Mouse (Mus musculus) liver, embryonic 13.5 days (tissue): Measurements from ENCODE around the gene Map2. TPM values are rescaled to one million over a fixed set of nuclear protein-coding genes. Genes with fewer than 3 reads are reported as not detected.

ENCODE experiments used
- ATAC-seq: fragments of 200-750 bp; cut with Nextera tagmentation; 2 replicates; pipeline ENCODE4 v1.8.0; 2017; ENCODE audit warnings: low read depth, mild to moderate bottlenecking, moderate number of reproducible peaks, moderate library complexity
- DNase-seq: peaks from one replicate; pipeline ENCODE4 v3.0.0; 2022
- H3K27ac ChIP-seq: fragments of 300-500 bp; sonication (generic); 2 replicates; pipeline ENCODE4 v1.5.1; 2015; ENCODE audit warnings: moderate library complexity, mild to moderate bottlenecking, inconsistent platforms
- H3K27me3 ChIP-seq: fragments of 300-500 bp; sonication (generic); 2 replicates; pipeline ENCODE4 v1.6.1; 2015; ENCODE audit warnings: mild to moderate bottlenecking, inconsistent platforms
- H3K36me3 ChIP-seq: fragments of 300-500 bp; sonication (generic); 2 replicates; pipeline ENCODE4 v1.6.1; 2015; ENCODE audit warnings: mild to moderate bottlenecking, inconsistent platforms
- H3K4me1 ChIP-seq: fragments of 300-500 bp; sonication (generic); replicated peaks from 2 replicates; pipeline ENCODE4 v1.6.1; 2015; ENCODE audit warnings: inconsistent platforms
- H3K4me2 ChIP-seq: fragments of 300-500 bp; sonication (generic); 2 replicates; pipeline ENCODE4 v1.6.1; 2015; ENCODE audit warnings: inconsistent platforms, mild to moderate bottlenecking, moderate library complexity
- H3K4me3 ChIP-seq: fragments of 300-500 bp; sonication (generic); replicated peaks from 2 replicates; pipeline ENCODE4 v1.5.1; 2015; ENCODE audit warnings: mild to moderate bottlenecking, inconsistent platforms
- H3K9ac ChIP-seq: fragments of 300-500 bp; sonication (generic); 2 replicates; pipeline ENCODE4 v1.6.1; 2015; ENCODE audit warnings: mild to moderate bottlenecking, inconsistent platforms
- H3K9me3 ChIP-seq: fragments of 300-500 bp; sonication (generic); replicated peaks from 2 replicates; pipeline ENCODE4 v1.6.1; 2016; ENCODE audit warnings: inconsistent platforms
- WGBS: fragments of 180-500 bp; shearing (Covaris S2); methylation state at CpG from one replicate; pipeline ENCODE4 v1.1.7; 2015; ENCODE audit not compliant: insufficient replicate concordance; 5-methylcytosine and 5-hydroxymethylcytosine counted together
- polyA plus RNA-seq: library from polyadenylated mRNA; unstranded; fragments of >200 nt; fragmentation: Nextera tagmentation; extraction: Ambion mirVana; gene quantifications from 2 replicates; pipeline ENCODE4 v1.2.1, GENCODE M21; 2015

Gene Map2
- polyA plus RNA-seq, 1 experiment from 2014 or later: 0.91 TPM

DNA sequence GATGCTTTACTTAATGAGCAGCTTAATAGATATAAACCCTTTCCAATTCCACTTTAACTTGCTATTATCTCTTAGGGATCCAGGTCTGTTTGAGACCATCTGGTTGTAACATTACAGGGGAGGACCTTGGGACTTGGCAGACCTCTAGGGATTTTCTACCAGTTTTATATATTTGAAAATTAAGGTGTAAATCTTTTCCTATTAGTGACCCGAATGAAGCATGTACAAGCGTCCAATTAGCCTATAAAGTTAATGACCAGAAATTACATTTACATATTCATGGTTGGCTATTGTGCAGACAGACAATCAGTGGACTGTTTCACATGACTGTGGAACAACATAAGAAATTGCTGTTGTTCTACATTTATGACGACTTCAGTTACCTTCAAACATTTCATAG is 88.1 kb downstream of the Map2 start:
- WGBS: 64% methylated on average over 3 of the region's 3 CpGs
- Histone ChIP-seq H3K27ac (no peak overlapping the region), H3K9me3 (no peaks in the 10 kb centered on the region), H3K27me3 (no peaks in the 10 kb centered on the region), H3K9ac (no peak overlapping the region), H3K36me3 (no peaks in the 10 kb centered on the region), H3K4me3 (no peak overlapping the region), H3K4me2 (no peak overlapping the region), H3K4me1 (no peaks in the 10 kb centered on the region)
- ATAC-seq (no peak), DNase-seq (no peak)

DNA sequence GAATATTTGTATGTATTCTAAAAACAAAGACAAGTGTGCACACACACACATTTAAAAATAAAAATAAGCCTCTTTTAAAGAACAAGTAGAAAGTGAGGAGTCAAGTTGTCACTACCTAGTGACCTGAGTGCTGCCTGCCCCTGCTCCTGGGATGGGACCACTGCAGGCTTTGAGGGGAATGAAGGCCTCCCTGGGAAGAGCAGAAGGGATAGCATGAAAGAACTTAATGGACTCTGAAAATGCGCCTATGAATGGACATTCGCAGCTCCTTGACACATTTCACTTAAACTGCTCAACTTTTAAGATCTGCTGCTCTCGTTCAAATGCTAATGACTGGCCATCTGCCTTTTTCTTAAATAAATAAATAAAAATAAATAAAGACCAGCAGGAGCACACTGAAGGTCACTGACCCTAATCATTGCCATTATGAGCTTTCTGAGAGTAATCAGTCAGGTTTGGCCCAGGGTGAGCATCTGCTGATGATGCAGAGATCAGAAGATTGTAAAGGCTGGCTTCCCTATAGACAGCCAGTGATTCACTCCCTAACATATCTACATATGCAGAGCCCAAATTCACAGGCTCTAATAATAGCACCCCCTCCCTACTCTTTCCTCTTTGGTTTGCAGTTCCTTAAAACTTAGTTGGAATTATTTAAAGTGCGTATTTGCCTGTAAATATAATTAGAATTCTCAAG is 91.3 kb downstream of the Map2 start:
- Histone ChIP-seq H3K36me3 (no peaks in the 10 kb centered on the region), H3K27ac (no peak overlapping the region), H3K4me1 (no peaks in the 10 kb centered on the region), H3K4me3 (no peak overlapping the region), H3K9me3 (no peaks in the 10 kb centered on the region), H3K4me2 (no peak overlapping the region), H3K9ac (no peak overlapping the region), H3K27me3 (no peaks in the 10 kb centered on the region)
- DNase-seq: no peak
- no peak for ATAC-seq
- WGBS: 51% methylated on average over 4 of the region's 4 CpGs

- H3K4me1 ChIP-seq: no peaks in the 10 kb centered on the region
- ATAC-seq (no peak), DNase-seq (no peak)
- no peak overlapping the region for H3K9ac ChIP-seq
- H3K4me2 ChIP-seq: no peak overlapping the region
- no peak overlapping the region for H3K4me3 ChIP-seq
- H3K9me3 ChIP-seq: no peaks in the 10 kb centered on the region
- no peaks in the 10 kb centered on the region for H3K36me3 ChIP-seq
- H3K27ac ChIP-seq: no peak overlapping the region
- WGBS: 76% methylated on average over 4 of the region's 5 CpGs
- no peaks in the 10 kb centered on the region for H3K27me3 ChIP-seq
Observed at GRCm38 (mm10) chr1:66277663-66278062, 102.6 kb downstream of the Map2 start.

DNA sequence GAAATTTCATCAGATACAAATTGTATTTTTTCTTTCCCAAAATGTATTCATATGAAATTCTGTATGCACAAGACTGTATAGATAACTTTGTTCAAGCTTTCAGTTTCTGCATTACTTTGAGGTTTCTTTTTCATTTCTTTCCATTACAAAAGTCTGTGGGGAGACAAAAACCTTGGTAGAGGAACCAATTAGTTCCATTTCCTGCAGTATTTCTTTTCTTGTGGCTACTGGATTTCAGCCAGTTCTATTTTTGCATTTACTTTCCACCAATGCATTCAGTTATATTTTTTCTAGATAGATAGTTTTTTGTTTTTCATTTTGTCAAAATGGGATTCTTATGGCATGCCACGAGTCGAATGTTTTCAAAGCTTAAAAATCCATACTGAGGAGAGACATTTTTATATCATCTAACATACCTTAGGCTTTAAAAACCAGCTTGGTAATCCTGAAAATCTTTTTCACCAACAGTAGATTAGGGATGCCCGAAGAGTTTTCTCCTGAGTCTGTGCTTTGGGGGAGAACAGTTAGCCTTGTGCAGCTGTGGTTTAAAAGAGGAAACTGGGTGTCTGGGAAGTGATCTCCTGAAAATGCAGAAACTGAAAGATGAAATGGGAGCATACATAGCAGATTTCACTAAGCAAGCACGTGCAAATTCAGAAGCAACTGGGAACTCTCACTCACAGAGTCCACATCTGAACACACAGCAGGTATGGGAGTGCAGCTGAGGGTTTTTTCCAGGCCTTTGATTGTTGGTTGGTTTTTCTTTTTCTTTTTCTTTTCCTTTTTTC is 104.3 kb downstream of the Map2 start:
- 44% methylated on average over 4 of the region's 4 CpGs for WGBS
- Histone ChIP-seq H3K9me3 (no peaks in the 10 kb centered on the region), H3K36me3 (no peaks in the 10 kb centered on the region), H3K4me1 (no peaks in the 10 kb centered on the region), H3K27me3 (no peaks in the 10 kb centered on the region), H3K27ac (no peak overlapping the region), H3K4me2 (no peak overlapping the region), H3K9ac (no peak overlapping the region), H3K4me3 (no peak overlapping the region)
- ATAC-seq (no peak), DNase-seq (no peak)

DNA sequence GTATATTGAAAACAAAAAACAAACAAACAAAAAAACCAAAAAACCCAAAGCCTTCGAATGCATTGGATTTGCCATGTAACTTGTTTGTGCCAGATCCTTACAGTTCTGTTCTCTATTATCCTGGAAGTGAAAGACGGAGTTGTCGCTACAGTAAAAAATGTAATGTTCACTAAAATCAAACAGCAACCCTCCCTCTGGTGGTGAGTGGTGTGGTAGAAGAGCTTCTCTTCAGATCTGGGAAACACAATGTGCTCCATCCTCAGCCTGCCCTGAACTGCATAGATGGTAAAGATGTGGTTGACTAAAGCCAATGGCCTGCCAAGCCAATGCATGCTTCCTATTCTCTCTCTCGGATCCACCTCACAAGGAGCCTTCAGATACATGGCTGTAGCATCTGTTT is 105.1 kb downstream of the Map2 start:
- H3K4me1 ChIP-seq: no peaks in the 10 kb centered on the region
- DNase-seq (no peak), ATAC-seq (no peak)
- no peaks in the 10 kb centered on the region for H3K27me3 ChIP-seq
- H3K4me3 ChIP-seq: no peak overlapping the region
- no peak overlapping the region for H3K27ac ChIP-seq
- 63% methylated on average over 4 of the region's 4 CpGs for WGBS
- H3K9ac ChIP-seq: no peak overlapping the region
- no peaks in the 10 kb centered on the region for H3K36me3 ChIP-seq
- no peak overlapping the region for H3K4me2 ChIP-seq
- H3K9me3 ChIP-seq: no peaks in the 10 kb centered on the region

DNA sequence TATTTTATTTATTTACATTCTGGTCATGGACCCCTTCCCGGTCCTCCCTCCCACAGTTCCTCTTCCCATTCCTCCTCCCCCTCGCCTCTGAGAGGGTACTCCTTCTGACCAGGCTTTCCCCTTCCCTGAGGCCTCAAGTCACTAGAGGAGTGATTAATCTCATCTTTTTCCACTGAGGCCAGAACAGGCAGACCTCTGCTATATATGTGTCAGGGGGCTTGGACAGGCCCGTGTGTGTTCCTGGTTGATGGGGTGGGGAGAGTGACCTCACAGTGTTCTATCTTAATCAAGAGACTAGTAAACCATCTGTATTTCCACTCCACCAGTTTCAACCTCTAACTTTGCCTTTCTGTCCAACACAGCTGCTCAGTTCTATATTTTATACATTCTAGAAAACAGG is 107.4 kb downstream of the Map2 start:
- Histone ChIP-seq H3K9me3 (no peaks in the 10 kb centered on the region), H3K27me3 (no peaks in the 10 kb centered on the region), H3K9ac (no peak overlapping the region), H3K36me3 (no peaks in the 10 kb centered on the region), H3K4me3 (no peak overlapping the region), H3K4me2 (no peak overlapping the region), H3K27ac (no peak overlapping the region), H3K4me1 (no peaks in the 10 kb centered on the region)
- DNase-seq: no peak
- ATAC-seq: no peak
- WGBS: 51% methylated on average over 3 of the region's 3 CpGs

GRCm38 (mm10) chr1:66288987-66289386 is 113.9 kb downstream of the Map2 start:
- no peaks in the 10 kb centered on the region for H3K4me1 ChIP-seq
- DNase-seq (no peak), ATAC-seq (no peak)
- no peak overlapping the region for H3K4me3 ChIP-seq
- H3K4me2 ChIP-seq: no peak overlapping the region
- H3K27ac ChIP-seq: no peak overlapping the region
- no peaks in the 10 kb centered on the region for H3K36me3 ChIP-seq
- no peak overlapping the region for H3K9ac ChIP-seq
- H3K9me3 ChIP-seq: no peaks in the 10 kb centered on the region
- 66% methylated on average over 4 of the region's 4 CpGs for WGBS
- no peaks in the 10 kb centered on the region for H3K27me3 ChIP-seq

DNA sequence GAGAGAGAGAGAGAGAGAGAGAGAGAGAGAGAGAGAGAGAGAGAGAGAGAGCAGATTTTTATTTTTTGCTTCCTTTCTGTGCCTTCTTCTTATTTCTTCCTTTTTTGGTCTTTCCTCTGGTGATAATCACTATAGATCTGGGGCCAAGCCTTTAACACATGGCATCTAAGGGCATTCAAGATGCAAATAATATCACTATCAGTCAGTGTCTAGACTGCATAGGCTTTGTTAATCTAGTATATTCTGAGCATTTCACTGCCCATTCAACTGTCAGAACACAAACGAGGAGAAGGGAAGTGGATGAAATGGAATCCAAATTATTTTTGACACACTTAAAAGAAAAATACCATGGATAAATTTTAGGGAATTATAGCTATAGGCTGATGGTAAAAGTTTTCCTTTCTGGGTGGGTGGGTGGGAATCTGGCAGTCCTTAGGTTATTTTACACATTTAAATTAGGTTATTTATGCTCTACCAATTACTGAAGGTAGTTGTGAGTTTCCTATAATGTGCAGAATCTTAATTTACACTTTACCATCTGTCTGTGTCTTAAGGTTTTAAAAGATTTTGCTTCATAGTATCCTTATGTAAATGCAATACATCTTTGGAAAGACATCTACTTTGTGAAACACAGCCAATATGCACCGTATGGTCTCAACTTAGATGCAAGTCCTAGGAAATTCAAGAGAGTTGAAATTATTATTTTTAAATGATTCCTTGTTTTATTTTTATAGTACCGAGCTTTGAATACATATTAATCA is 117.2 kb downstream of the Map2 start:
- DNase-seq: no peak
- H3K27ac ChIP-seq: no peak overlapping the region
- ATAC-seq: no peak
- H3K36me3 ChIP-seq: no peaks in the 10 kb centered on the region
- 60% methylated on average over 3 of the region's 3 CpGs for WGBS
- H3K4me1 ChIP-seq: no peaks in the 10 kb centered on the region
- H3K9ac ChIP-seq: no peak overlapping the region
- H3K4me2 ChIP-seq: no peak overlapping the region
- no peaks in the 10 kb centered on the region for H3K9me3 ChIP-seq
- H3K27me3 ChIP-seq: no peaks in the 10 kb centered on the region
- no peak overlapping the region for H3K4me3 ChIP-seq

DNA sequence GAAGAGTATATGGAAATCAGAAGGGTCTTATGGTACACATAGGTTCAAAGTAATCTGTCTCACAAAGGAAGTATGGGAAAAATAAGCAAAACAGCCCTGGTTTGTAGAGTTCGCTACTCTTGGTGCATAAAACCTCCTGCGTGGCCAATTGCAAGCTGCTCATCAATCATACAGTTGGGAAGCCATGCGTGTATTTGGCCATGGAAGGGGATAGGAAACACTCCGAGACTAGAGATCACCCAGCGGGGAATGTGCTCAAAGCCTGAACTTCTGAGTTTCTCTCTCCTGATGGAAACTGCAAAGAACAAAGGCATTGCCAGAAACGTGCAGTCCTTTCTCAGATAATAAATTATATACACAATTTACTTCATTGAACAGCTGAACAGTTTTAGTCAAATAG is 124.3 kb downstream of the Map2 start:
- Histone ChIP-seq H3K9me3 (no peaks in the 10 kb centered on the region), H3K4me1 (no peaks in the 10 kb centered on the region), H3K9ac (no peak overlapping the region), H3K4me2 (no peak overlapping the region), H3K27ac (no peak overlapping the region), H3K27me3 (no peaks in the 10 kb centered on the region), H3K4me3 (no peak overlapping the region), H3K36me3 (no peaks in the 10 kb centered on the region)
- ATAC-seq: no peak
- DNase-seq: no peak
- WGBS: 74% methylated on average over 6 of the region's 6 CpGs

- Histone ChIP-seq H3K4me2 (no peak overlapping the region), H3K27me3 (no peaks in the 10 kb centered on the region), H3K9ac (no peak overlapping the region), H3K4me1 (no peaks in the 10 kb centered on the region), H3K36me3 (no peaks in the 10 kb centered on the region), H3K27ac (no peak overlapping the region), H3K4me3 (no peak overlapping the region), H3K9me3 (no peaks in the 10 kb centered on the region)
- ATAC-seq: no peak
- WGBS: 60% methylated on average over 2 of the region's 2 CpGs
- DNase-seq: no peak
Observed at GRCm38 (mm10) chr1:66320378-66321135, 145.5 kb downstream of the Map2 start.

DNA sequence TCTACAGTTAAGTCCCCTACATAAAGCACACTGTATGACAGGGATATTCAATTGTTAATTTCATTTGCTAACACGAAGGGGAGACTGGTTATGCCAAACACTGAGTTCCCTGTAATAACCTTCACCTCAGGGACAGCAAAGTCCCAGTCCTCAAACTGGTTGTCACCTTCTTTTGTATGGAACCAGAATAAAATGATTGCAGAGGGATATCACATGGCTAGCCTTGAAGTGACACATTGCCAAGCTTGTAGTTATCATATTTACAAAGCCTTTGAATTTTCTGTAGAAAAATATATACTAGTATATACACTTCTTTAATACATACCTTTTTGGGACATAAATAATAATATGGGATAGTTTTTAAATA is 146.0 kb downstream of the Map2 start:
- Histone ChIP-seq H3K36me3 (no peaks in the 10 kb centered on the region), H3K4me3 (no peak overlapping the region), H3K4me2 (no peak overlapping the region), H3K4me1 (no peaks in the 10 kb centered on the region), H3K9ac (no peak overlapping the region), H3K9me3 (no peaks in the 10 kb centered on the region), H3K27me3 (no peaks in the 10 kb centered on the region), H3K27ac (no peak overlapping the region)
- 33% methylated on average over 1 of the region's 1 CpGs for WGBS
- ATAC-seq (no peak), DNase-seq (no peak)
